Mouse (Mus musculus): ENCODE measurements at regions not wholly inside any gene's neighbourhood (a gene's known extent, or its start where the extent isn't known, plus 50 kb on each side); places are given as distances from the start of the nearest gene placed in this dataset.
"Not testable (repeated sequence)": the region's sequence is repeated elsewhere in the genome, so short reads cannot be mapped to it uniquely, and the experiment has no call there.

DNA sequence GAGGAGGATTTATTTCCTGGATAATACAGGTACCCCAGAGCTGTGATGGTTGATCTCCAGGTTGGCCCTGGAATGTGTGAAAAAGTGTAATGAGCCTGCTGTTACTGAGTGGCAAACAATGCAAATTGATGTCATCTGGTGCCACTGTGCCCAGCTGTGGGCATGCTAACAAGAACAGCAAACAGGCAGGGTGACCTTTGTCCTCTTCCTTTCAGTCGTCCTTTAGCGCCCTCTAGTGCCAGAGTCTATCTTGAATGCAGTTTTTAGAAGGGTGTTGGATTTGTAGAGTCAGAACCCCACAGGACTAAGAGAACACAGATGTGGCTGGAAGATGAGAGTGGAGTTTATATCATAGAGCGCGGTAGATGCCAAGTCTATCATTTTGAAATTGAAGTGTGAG is 164.3 kb downstream of the Sdhaf3 start:
- peak; percentile 57 for DNase-seq

- DNase-seq, result no peak
These were observed 177.2 kb downstream of the Sdhaf3 start for GRCm38 (mm10) chr6:7133042-7133441.

GRCm38 (mm10) chr6:7134062-7134461 is 178.3 kb downstream of the Sdhaf3 start:
- no peak for DNase-seq

DNA sequence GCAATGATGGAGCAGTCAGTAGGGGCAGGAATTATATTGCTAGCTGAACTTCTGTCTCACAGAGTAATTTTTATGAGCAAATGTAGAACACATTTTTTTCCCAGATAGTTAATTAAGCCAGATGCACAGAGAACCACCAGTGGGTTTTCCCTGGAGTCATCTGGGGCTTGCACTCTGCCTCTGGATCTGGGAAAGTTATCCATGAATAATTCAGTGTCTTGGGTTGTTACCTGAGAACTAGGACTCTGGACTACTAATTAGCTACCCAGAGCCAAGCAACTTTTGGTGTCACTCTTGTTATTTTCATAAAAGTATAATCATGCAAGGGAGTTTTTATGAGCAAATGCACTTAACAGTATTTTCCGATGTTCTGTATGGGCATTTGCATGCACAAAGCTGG is 179.1 kb downstream of the Sdhaf3 start:
- DNase-seq, result no peak

DNA sequence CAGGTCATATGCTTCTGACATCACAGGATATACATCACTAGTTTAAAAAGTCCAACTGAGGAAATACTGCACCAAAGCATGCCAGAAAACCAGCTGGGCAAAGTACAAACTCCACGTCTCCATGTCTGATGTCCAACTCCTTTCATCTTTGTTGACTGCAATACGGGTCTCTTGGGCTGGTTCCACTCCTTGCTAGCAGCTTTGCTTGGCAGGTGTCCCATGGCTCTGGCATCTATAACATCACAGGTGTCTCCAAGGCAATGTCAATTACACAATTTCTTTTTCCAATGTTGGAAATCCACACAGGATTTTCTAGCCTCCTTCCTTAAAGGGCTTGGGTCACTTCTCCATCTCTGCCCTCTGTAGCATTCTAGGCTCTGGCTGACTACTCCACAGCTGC is 225.9 kb downstream of the Sdhaf3 start:
- no peak for DNase-seq

GRCm38 (mm10) chr6:7199046-7199599 is 243.3 kb downstream of the Sdhaf3 start:
- no peak for DNase-seq

- no peak for DNase-seq
These were observed 260.1 kb downstream of the Sdhaf3 start for GRCm38 (mm10) chr6:7215880-7216279.

DNA sequence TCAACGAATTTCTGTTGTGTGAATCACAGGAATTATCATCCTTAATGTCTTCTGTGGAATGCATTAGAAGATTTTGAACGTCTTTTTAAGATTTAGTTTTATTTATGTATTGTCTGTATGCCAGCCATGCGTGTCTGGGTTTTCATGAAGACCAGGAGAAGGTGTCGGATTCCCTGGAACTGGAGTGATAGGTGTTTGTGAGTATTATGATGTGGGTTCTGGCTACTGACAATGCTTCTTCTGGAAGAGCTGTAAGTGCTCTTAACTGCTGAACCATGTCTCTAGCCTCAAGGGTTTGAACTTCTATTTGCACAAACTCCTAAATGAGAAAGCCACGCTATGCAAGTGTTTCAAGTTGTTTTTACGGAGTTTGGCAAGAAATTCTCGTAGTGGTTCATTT is 296.5 kb downstream of the Sdhaf3 start:
- no peak for DNase-seq

GRCm38 (mm10) chr6:7277431-7277830 is 277.2 kb upstream of the Tac1 start:
- DNase-seq, result peak; percentile 1

GRCm38 (mm10) chr6:7306956-7307355 is 247.7 kb upstream of the Tac1 start:
- peak; percentile 37 for DNase-seq

DNA sequence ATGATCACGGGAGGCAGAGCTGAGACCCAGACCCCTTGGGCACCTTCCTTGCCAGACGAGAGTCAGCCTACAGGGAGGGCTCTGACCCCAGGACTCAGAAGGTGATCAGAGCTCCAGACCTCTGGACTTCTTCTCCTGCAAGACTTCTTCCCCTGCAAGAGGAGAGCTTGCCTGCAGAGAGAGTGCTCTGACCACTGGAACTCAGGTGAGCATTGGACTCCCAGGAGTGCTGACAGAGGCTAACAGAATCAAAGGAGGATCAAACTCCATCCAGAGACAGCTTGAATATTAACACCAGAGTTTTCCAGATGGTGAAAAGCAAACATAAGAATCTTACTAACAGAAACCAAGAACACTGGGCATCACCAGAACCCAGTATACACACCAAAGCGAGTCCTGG is 241.2 kb upstream of the Tac1 start:
- peak; percentile 22 for DNase-seq

GRCm38 (mm10) chr6:7326974-7327373 is 227.7 kb upstream of the Tac1 start:
- no peak for DNase-seq

DNA sequence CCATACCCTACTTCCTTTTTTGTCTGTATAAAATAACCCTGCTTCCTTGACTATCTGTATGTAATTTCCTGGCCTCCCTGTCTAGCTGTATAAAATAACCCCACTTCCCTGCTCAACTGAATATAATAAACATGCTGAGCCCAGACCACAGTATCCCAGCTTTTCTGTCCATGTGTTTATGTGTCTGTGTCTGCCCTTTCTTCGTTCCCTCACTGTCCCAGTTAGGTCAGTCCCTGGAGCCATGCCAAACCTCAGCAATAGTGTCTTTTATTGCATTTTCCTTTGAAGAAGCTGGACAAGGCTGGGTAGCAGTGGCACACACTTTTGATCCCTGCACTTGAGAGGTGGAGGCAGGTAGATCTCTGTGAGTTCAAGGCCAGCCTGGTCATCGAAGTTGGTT is 198.0 kb upstream of the Tac1 start:
- DNase-seq, result no peak

GRCm38 (mm10) chr6:7367166-7367565 is 187.5 kb upstream of the Tac1 start:
- no peak for DNase-seq

- no peak for DNase-seq
These were observed 180.1 kb upstream of the Tac1 start for GRCm38 (mm10) chr6:7374629-7375028.

DNA sequence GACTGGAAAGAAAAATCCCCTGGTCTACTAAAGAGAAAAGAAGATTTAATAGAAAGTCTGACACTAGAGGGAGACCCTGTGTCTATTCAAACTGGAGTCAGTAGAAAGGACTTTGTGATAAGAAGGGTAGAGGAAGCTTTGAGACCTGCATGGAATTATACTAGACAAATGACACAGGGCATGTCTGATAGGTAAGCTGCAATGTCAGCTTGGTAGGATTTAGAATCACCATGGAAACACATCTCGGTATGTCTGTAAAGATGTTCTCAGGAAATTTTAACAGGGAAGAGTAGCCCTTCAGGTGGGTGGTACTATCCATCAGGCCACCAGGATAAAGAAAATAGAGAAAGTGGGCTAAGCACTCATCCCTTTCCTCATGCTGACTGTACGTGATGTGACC is 178.8 kb upstream of the Tac1 start:
- DNase-seq, result no peak

- no peak for DNase-seq
These were observed 176.0 kb upstream of the Tac1 start for GRCm38 (mm10) chr6:7378651-7379050.

DNA sequence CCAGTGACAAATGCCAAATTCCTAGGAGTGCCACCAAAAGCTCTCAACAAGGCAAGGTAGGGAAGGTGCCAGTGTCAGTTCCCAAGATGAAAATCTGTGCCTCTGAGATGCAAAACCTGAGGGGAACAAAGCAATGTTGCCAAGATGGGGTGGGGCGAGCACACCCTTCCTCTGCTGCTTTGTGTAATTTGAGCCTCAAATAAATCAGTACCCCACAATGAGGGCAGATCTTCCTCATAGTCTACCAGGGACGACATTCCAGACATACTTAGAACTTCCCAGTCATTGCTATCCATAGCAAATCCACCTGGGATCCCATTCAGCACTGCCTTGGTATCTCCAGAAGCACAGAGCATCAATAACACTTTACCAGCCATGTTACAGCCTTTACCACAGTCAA is 129.9 kb upstream of the Tac1 start:
- no peak for DNase-seq

DNA sequence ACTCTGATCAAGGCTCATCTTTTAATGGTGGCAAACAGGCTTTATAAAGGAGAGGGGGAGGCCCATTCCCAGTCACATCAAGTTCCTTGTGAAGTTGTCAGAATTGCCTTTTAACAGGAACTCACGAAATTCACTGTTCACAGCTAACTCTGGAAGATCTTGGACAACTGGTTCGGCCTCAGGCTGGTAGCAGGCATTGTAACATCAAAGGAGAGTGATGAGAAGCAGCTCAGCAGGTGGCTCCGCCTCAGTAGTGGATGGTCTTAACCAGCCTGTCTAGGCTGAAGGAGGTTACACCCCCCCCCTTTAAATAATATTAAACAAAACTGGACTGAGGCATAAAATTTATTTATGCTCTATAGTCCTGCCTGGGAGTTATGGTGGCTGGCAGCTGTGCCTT is 113.0 kb upstream of the Tac1 start:
- no peak for DNase-seq

GRCm38 (mm10) chr6:7442286-7442685 is 112.4 kb upstream of the Tac1 start:
- not testable (repeated sequence) for DNase-seq

GRCm38 (mm10) chr6:7455881-7456280 is 98.8 kb upstream of the Tac1 start:
- DNase-seq, result no peak

GRCm38 (mm10) chr6:7463896-7464295 is 90.8 kb upstream of the Tac1 start:
- peak; percentile 49 for DNase-seq

- no peak for DNase-seq
These were observed 90.3 kb upstream of the Tac1 start for GRCm38 (mm10) chr6:7464346-7464745.

GRCm38 (mm10) chr6:7472366-7473026 is 82.2 kb upstream of the Tac1 start:
- peak; percentile 4 for DNase-seq

- DNase-seq, result no peak
These were observed 80.9 kb upstream of the Tac1 start for GRCm38 (mm10) chr6:7473730-7474129.

Data from kidney, postnatal 14 days (tissue).